Mouse (Mus musculus) testis, adult 2 months (tissue): Measurements from ENCODE around the gene Skp2.

Experiments
- CTCF ChIP-seq: fragments of 200-500 bp; IDR thresholded peaks from 2 replicates; pipeline ENCODE4 v1.5.1; 2012; ENCODE audit warnings: low read depth, mild to moderate bottlenecking, inconsistent platforms, low read length, moderate library complexity; ENCODE audit not compliant: control insufficient read depth, insufficient read depth, insufficient replicate concordance
- POLR2A ChIP-seq: fragments of 200-500 bp; IDR thresholded peaks from 2 replicates; pipeline ENCODE4 v1.6.1; 2012; ENCODE audit warnings: low read depth, mild to moderate bottlenecking, inconsistent platforms, low read length, moderate library complexity; ENCODE audit not compliant: control insufficient read depth

DNA sequence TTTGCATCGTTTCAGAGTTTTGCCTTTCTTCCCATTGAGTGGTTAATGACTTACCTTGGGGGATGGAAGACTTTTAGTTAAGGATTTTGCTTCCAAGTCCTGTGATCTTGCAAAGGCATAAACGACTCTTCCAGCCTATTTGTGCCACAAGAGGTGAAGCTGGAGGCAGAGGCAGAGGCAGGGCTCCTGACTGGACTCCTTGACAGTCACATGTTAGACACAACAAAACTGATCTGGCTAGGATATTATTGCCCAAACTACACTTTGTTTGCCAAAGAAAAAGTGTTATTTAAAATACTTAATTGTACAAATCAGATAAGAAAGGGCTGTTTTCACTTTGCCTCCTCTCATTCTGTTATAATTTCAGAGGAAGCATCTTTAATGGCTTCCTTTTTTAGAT is 81.1 kb downstream of the Skp2 start:
- TF ChIP-seq CTCF, result no peak
- no peak for TF ChIP-seq POLR2A
